Mouse (Mus musculus): ENCODE results near the gene Nfil3.

GRCm38 (mm10) chr13:53011426-53011825 lies 30.6 kb upstream of the Nfil3 start:
- TF ChIP-seq POLR2A (IDR thresholded peaks at IDR 0.05; ENCODE audit: borderline replicate concordance, insufficient read depth, low read length), result no peak
- TF ChIP-seq CTCF (IDR thresholded peaks at IDR 0.05; ENCODE audit: borderline replicate concordance, insufficient read depth, low read depth, low read length), result no peak

All from cerebellum, adult 2 months (tissue).